ENCODE assay signal across 1 mouse cellular context in genomic region chr1:63219277-63219676, GRCm38 (mm10).
TF ChIP-seq lines count a peak whose summit lies in the region.

No protein-coding gene starts in this region.

TF ChIP-seq in MEL, 35 proteins besides CTCF, POLR2A, EP300 and RAD21:
- TF ChIP-seq POLR2AphosphoS2 (IDR thresholded peaks at IDR 0.05; ENCODE audit: low read length): no peak
- no peak for TF ChIP-seq ETS1 (IDR thresholded peaks at IDR 0.05; ENCODE audit: low read depth, low read length)
- no peak for TF ChIP-seq SMC3 (IDR thresholded peaks at IDR 0.05; ENCODE audit: low read depth, low read length)
- no peak for TF ChIP-seq MYB (IDR thresholded peaks at IDR 0.05; ENCODE audit: low read depth, low read length)
- no peak for TF ChIP-seq USF2 (IDR thresholded peaks at IDR 0.05; ENCODE audit: borderline replicate concordance in 1 of 2, insufficient read depth in 1 of 2, low read depth in 1 of 2, low read length in 2 of 2)
- TF ChIP-seq ELF1 (IDR thresholded peaks at IDR 0.05; ENCODE audit: low read depth, low read length): no peak
- TF ChIP-seq MXI1 (IDR thresholded peaks at IDR 0.05; ENCODE audit: low read depth, low read length): no peak
- no peak for TF ChIP-seq CHD2 (IDR thresholded peaks at IDR 0.05; ENCODE audit: low read length)
- TF ChIP-seq JUND (IDR thresholded peaks at IDR 0.05; ENCODE audit: low read depth, low read length): no peak
- TF ChIP-seq NRF1 (IDR thresholded peaks at IDR 0.05; ENCODE audit: insufficient read depth, low read depth, low read length, poor library complexity, severe bottlenecking): no peak
